In genomic region chr13:23518885-23519284, GRCm38 (mm10) we compare ENCODE assay signal across 8 mouse cellular contexts. TPM values are rescaled to one million over a fixed set of nuclear protein-coding genes. Genes with fewer than 3 reads are reported as not detected.
DNase-seq lines count a peak whose midpoint lies in the region; ATAC-seq lines count a peak whose summit lies in the region.

No protein-coding gene starts in this region.

- H3K9ac ChIP-seq in hindbrain, embryonic 15.5 days = no peak overlapping the region

- H3K4me3 ChIP-seq in hindbrain, embryonic 15.5 days = peak overlapping the region; percentile 37

- WGBS in hindbrain, embryonic 15.5 days = under 1% methylated on average over 6 of the region's 6 CpGs

- H3K4me2 ChIP-seq in hindbrain, embryonic 15.5 days = peak overlapping the region; percentile 91

- H3K36me3 ChIP-seq in hindbrain, embryonic 15.5 days = no peaks in the 10 kb centered on the region

- H3K9me3 ChIP-seq in hindbrain, embryonic 15.5 days = no peaks in the 10 kb centered on the region

- peak; percentile 85 for DNase-seq in MN1 (ENCODE audit: low spot score)
- DNase-seq in cerebellum, postnatal 10 days = peak; percentile 82 to 87
- peak; percentile 74 to 82 for DNase-seq in frontal cortex, postnatal 25 days (ENCODE audit: low spot score in 2 of 2)
- peak; percentile 74 to 83 for DNase-seq in layer of hippocampus, postnatal 36 days
- peak; percentile 88 for DNase-seq in lung, postnatal 14 days
- DNase-seq in retina, postnatal 1 day = peak; percentile 88
- peak; percentile 76 for DNase-seq in urinary bladder, postnatal 14 days (ENCODE audit: low spot score)

- 0 out of 2 replicates have a peak overlapping the region, but pooled peaks have one; percentile 10 for H3K27ac ChIP-seq in hindbrain, embryonic 15.5 days (replicated peaks)

- 0 out of 2 replicates have a peak, but pooled peaks have one; percentile 45 for ATAC-seq in hindbrain, embryonic 15.5 days (ENCODE audit: low FRiP score, low read depth)

- peaks cover 17% of the 10 kb centered on the region for H3K4me1 ChIP-seq in hindbrain, embryonic 15.5 days (replicated peaks)

- H3K27me3 ChIP-seq in hindbrain, embryonic 15.5 days = no peaks in the 10 kb centered on the region

RNA-seq across cellular contexts. Expression of gene Hist1h4h, which starts 12.0 kb away (rescaled TPM):
- polyA plus RNA-seq in hindbrain, embryonic 15.5 days (2015; fragmentation: Nextera tagmentation; extraction: Ambion mirVana) = 1.7 and 2.7 TPM in 2 replicates
- 100 to 1,000 TPM; 363 to 377 TPM for total RNA-seq in layer of hippocampus, postnatal 36 days (2021)

RNA-seq across cellular contexts. Expression of gene Hist1h2af, which starts 14.8 kb away (rescaled TPM):
- polyA plus RNA-seq in hindbrain, embryonic 15.5 days (2015; fragmentation: Nextera tagmentation; extraction: Ambion mirVana) = 0.82 and 2.1 TPM in 2 replicates
- total RNA-seq in layer of hippocampus, postnatal 36 days (2021) = 10 to 100 TPM; 12.2 to 14.4 TPM

RNA-seq across cellular contexts. Expression of gene Hist1h3g, which starts 16.3 kb away (rescaled TPM):
- polyA plus RNA-seq in hindbrain, embryonic 15.5 days (2015; fragmentation: Nextera tagmentation; extraction: Ambion mirVana) = 0.85 and 1.2 TPM in 2 replicates
- 1 to 10 TPM; 3.9 to 4.9 TPM for total RNA-seq in layer of hippocampus, postnatal 36 days (2021)

RNA-seq across cellular contexts. Expression of gene Hist1h2bh, which starts 24.3 kb away (rescaled TPM):
- 0.17 and 0.19 TPM in 2 replicates for polyA plus RNA-seq in hindbrain, embryonic 15.5 days (2015; fragmentation: Nextera tagmentation; extraction: Ambion mirVana)
- 1 to 10 TPM; 1.1 to 1.2 TPM for total RNA-seq in layer of hippocampus, postnatal 36 days (2021)

RNA-seq across cellular contexts. Expression of gene Hist1h3f, which starts 25.0 kb away (rescaled TPM):
- 0.21 and 0.62 TPM in 2 replicates for polyA plus RNA-seq in hindbrain, embryonic 15.5 days (2015; fragmentation: Nextera tagmentation; extraction: Ambion mirVana)
- 10 to 100 TPM; 16.2 to 17.4 TPM for total RNA-seq in layer of hippocampus, postnatal 36 days (2021)

Comparison
In these comparisons a context has a peak if more than half of its experiments do, and no peak if none do; other contexts are left out.
1. Peak in every context shown above with its lines: DNase-seq, ATAC-seq, H3K4me3 ChIP-seq and H3K27ac ChIP-seq.